Mouse (Mus musculus) midbrain, embryonic 11.5 days (tissue): ENCODE results near the gene Gm49369. TPM values are rescaled to one million over a fixed set of nuclear protein-coding genes. Genes with fewer than 3 reads are reported as not detected.
"Not testable (repeated sequence)": the region's sequence is repeated elsewhere in the genome, so short reads cannot be mapped to it uniquely, and the experiment has no call there.

ENCODE experiments used
- ATAC-seq: fragments of 200-750 bp; cut with Nextera tagmentation; 2 replicates; pipeline ENCODE4 v1.8.0; 2017; ENCODE audit warnings: moderate TSS enrichment, moderate library complexity; ENCODE audit not compliant: low FRiP score
- DNase-seq: peaks from one replicate; pipeline ENCODE4 v3.0.0; 2015; ENCODE audit warnings: low spot score; ENCODE audit errors: missing footprints
- H3K27ac ChIP-seq: fragments of 300-500 bp; sonication (generic); 2 replicates; pipeline ENCODE4 v1.5.1; 2014; ENCODE audit warnings: low read depth, low read length
- H3K27me3 ChIP-seq: fragments of 300-500 bp; sonication (generic); 2 replicates; pipeline ENCODE4 v1.6.1; 2014; ENCODE audit warnings: mild to moderate bottlenecking, low read length, moderate library complexity, mixed read lengths; ENCODE audit not compliant: control insufficient read depth, insufficient read depth
- H3K36me3 ChIP-seq: fragments of 300-500 bp; sonication (generic); 2 replicates; pipeline ENCODE4 v1.6.1; 2014; ENCODE audit warnings: mild to moderate bottlenecking, low read length, moderate library complexity, mixed read lengths; ENCODE audit not compliant: control insufficient read depth, insufficient read depth
- H3K4me1 ChIP-seq: fragments of 300-500 bp; sonication (generic); 2 replicates; pipeline ENCODE4 v1.6.1; 2014; ENCODE audit warnings: low read length; ENCODE audit not compliant: control insufficient read depth, insufficient read depth
- H3K4me2 ChIP-seq: fragments of 300-500 bp; sonication (generic); 2 replicates; pipeline ENCODE4 v1.6.1; 2014; ENCODE audit warnings: mild to moderate bottlenecking, moderate library complexity
- H3K4me3 ChIP-seq: fragments of 300-500 bp; sonication (generic); 2 replicates; pipeline ENCODE4 v1.5.1; 2014; ENCODE audit warnings: low read depth, low read length
- H3K9ac ChIP-seq: fragments of 300-500 bp; sonication (generic); 2 replicates; pipeline ENCODE4 v1.6.1; 2014; ENCODE audit warnings: low read length
- H3K9me3 ChIP-seq: fragments of 300-500 bp; sonication (generic); 2 replicates; pipeline ENCODE4 v1.6.1; 2016; ENCODE audit warnings: low read length; ENCODE audit not compliant: control insufficient read depth
- WGBS: fragments of 180-500 bp; shearing (Covaris S2); extraction: QIAGEN DNeasy Blood & Tissue Kit; methylation state at CpG from one replicate; pipeline ENCODE4 v1.1.7; 2014; 5-methylcytosine and 5-hydroxymethylcytosine counted together
- polyA plus RNA-seq: library from polyadenylated mRNA; unstranded; fragments of >200 nt; fragmentation: Nextera tagmentation; extraction: Ambion mirVana; gene quantifications from 2 replicates; pipeline ENCODE4 v1.2.1, GENCODE M21; 2014

Gm49369 gene
- polyA plus RNA-seq, 1 experiment from 2014 or later = 0.93 TPM

DNA sequence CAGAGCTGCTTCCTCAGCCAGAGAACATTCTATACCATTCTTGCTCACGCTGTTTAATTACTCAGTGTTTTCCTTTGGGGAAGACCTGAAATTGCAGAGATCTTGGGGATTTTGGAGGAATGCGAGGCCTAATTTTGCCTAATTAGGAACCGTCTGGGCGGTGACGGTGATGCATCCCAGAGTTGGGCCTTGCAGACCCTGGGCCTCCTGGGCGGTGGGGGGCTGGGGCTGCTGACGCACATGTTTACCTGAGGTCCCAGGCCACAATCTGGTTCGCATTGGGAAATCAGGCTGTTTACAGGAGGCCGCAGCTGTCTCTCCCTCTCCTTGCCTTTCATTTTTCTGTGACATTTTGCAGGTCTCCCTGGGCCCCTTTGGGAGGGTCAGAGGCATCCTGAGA is 49.7 kb downstream of the Gm49369 start:
- WGBS = 82% methylated on average over 2 of the region's 9 CpGs
- H3K9me3 ChIP-seq, H3K4me3 ChIP-seq, H3K27ac ChIP-seq, H3K36me3 ChIP-seq, DNase-seq, H3K9ac ChIP-seq, H3K27me3 ChIP-seq, H3K4me2 ChIP-seq, ATAC-seq, H3K4me1 ChIP-seq: not testable (repeated sequence)

DNA sequence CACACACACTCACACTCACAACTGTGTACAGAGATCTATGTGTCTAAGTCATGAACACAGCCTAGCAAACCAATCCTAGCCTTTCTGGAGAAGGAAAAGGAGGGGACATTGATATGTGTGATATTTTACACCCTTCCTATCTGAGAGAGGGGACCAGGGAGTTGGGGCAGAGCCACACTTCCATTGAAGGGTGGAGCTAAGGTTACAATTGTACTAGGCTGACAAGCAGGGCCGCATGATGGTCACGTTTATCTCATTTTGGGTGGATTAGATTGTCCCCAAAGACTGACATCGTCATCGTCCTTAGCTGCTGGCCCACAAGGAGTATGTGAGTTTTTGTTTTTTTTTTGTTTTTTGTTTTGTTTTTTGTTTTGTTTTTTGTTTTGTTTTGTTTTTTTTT is 51.2 kb downstream of the Gm49369 start:
- Histone ChIP-seq H3K4me1 (no peaks in the 10 kb centered on the region), H3K9ac (no peak overlapping the region), H3K27ac (no peak overlapping the region), H3K4me2 (no peak overlapping the region), H3K4me3 (no peak overlapping the region), H3K27me3 (no peaks in the 10 kb centered on the region), H3K9me3 (no peaks in the 10 kb centered on the region), H3K36me3 (no peaks in the 10 kb centered on the region)
- no peak for ATAC-seq
- WGBS = 89% methylated on average over 4 of the region's 4 CpGs
- DNase-seq = peak; percentile 39

DNA sequence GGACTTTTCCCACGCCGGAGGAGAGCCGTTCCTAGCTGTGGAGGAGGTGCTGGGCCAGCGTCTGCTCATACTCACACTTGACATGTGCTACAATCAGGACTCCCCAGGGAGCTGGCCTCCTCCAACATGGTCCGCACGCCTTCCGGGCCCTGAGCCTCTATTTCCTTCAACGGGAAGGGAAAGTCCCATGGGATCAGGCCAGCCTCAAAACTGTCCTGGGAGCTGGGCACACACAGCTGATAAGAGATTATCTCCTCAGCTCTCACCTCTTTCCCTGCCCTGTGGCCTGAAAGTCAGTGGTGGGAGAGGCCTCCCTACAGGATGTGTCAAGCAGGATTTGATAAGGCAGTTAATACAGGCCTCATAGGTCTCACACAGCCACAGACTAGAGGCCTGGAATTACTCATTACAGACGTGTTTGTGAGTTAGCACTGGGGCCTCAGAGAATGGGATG is 52.2 kb downstream of the Gm49369 start:
- H3K9ac ChIP-seq = no peak overlapping the region
- no peaks in the 10 kb centered on the region for H3K36me3 ChIP-seq
- WGBS = 84% methylated on average over 9 of the region's 9 CpGs
- no peaks in the 10 kb centered on the region for H3K9me3 ChIP-seq
- ATAC-seq (no peak), DNase-seq (peak; percentile 73)
- H3K4me1 ChIP-seq = no peaks in the 10 kb centered on the region
- H3K4me2 ChIP-seq = no peak overlapping the region
- H3K27me3 ChIP-seq = no peaks in the 10 kb centered on the region
- no peak overlapping the region for H3K27ac ChIP-seq
- H3K4me3 ChIP-seq = no peak overlapping the region

GRCm38 (mm10) chr7:142328507-142328906 is 54.0 kb downstream of the Gm49369 start:
- DNase-seq = peak; percentile 88

DNA sequence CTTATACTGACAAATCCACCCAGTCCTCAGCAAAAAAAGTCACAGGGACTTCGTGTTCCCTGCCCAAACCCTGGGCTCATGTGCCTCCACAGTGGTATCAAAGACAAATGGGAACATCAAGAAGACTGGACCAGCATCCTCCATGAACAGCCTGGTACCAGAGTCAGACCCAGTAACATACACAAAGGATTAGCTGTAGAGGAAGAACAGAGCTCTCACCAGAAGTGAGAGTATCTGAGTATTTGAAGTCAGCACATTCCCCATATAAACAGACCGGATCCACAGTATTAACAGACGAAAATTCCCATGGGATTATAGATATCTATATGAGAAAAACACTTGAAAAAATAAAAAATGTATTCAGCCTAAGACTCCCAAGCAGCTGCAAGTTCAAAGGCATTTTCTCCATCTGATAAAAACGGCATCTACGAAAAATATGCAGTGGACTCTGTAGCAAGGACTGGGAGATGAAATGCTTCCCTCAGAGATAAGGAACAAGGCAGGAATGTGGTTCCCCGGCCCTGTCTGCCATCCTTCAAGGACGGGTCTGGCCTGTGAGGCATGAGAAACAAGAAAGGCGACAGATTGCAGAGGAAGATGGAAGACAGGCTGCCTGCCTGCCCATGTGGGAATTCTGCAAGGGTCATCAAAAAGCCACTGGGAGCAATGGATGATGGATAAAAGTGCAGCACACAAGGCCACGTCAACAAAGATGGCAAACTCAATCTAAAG is 55.6 kb downstream of the Gm49369 start:
- no peak overlapping the region for H3K27ac ChIP-seq
- DNase-seq = peak; percentile 14
- H3K27me3 ChIP-seq = no peaks in the 10 kb centered on the region
- no peaks in the 10 kb centered on the region for H3K36me3 ChIP-seq
- ATAC-seq = no peak
- 75% methylated on average over 9 of the region's 9 CpGs for WGBS
- H3K9ac ChIP-seq = no peak overlapping the region
- H3K4me1 ChIP-seq = no peaks in the 10 kb centered on the region
- no peak overlapping the region for H3K4me3 ChIP-seq
- no peak overlapping the region for H3K4me2 ChIP-seq
- H3K9me3 ChIP-seq = no peaks in the 10 kb centered on the region

More at GRCm38 (mm10) chr7:142328507-142328906, 54.0 kb downstream of the Gm49369 start:
- no peak overlapping the region for H3K4me3 ChIP-seq
- H3K4me2 ChIP-seq = no peak overlapping the region
- no peak for ATAC-seq
- H3K4me1 ChIP-seq = no peaks in the 10 kb centered on the region
- H3K27ac ChIP-seq = no peak overlapping the region
- no peaks in the 10 kb centered on the region for H3K27me3 ChIP-seq
- no peak overlapping the region for H3K9ac ChIP-seq
- H3K36me3 ChIP-seq = no peaks in the 10 kb centered on the region
- WGBS = 59% methylated on average over 3 of the region's 3 CpGs
- H3K9me3 ChIP-seq = no peaks in the 10 kb centered on the region

DNA sequence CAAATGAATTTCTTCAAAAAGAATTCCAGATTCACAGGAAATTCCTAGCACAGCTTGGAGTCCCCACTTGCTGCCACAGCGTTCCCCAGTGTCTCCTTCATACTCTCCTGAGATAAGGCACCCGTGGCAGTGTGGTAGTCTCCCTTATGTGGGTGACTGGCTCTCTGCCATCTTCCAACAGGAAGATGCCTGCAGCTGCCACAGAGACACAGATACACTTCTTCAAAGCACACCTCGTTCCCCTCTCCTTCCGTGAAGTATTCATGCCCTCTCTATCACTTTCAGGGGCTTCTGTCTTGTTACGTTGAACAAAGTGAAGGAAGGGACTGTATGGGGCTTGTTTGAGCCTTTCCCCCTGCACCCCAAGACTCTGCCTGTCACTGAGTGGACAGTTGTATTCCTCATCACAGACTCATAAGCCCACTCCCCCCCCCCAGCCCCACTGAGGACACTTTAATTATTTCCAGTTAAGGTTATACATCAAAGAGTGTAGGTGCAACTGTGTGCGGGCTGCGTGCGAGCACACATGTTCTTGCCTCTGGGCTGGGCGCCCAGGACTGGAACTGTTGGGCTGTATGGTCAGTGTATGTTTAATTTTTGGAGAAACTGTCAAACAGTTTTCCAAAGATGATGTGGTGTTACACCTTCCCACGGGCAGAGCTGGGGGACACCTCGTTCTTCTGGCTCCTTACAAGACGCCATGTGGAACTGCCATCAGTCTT is 58.9 kb downstream of the Gm49369 start:
- Histone ChIP-seq H3K27ac (no peak overlapping the region), H3K4me1 (no peaks in the 10 kb centered on the region), H3K4me2 (no peak overlapping the region), H3K36me3 (no peaks in the 10 kb centered on the region), H3K27me3 (no peaks in the 10 kb centered on the region), H3K4me3 (no peak overlapping the region), H3K9ac (no peak overlapping the region), H3K9me3 (no peaks in the 10 kb centered on the region)
- 89% methylated on average over 12 of the region's 12 CpGs for WGBS
- ATAC-seq (no peak), DNase-seq (peak; percentile 67)

DNA sequence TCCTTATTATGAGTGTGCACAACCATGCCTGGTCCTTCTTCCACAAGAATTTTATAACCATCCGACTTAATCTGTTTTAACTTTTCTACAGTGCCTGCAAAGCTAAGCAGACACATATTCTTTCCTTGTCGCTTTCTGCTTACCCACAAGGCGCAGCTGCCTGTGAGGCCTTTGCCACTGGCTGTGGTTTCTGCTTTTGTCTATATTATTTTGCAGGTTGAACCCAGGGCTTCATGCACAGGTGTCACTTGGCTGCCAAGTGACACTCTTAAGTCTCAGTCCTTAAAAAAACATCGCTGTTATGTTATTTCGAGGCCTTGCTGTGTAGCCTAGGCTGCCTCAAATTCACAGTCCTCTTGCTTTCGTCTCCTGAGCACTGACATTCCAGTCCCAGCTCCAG is 59.8 kb downstream of the Gm49369 start:
- Histone ChIP-seq H3K4me3 (no peak overlapping the region), H3K27ac (no peak overlapping the region), H3K27me3 (no peaks in the 10 kb centered on the region), H3K4me1 (no peaks in the 10 kb centered on the region), H3K9ac (no peak overlapping the region), H3K36me3 (no peaks in the 10 kb centered on the region), H3K9me3 (no peaks in the 10 kb centered on the region), H3K4me2 (no peak overlapping the region)
- WGBS = 86% methylated on average over 6 of the region's 6 CpGs
- ATAC-seq (no peak), DNase-seq (no peak)

- ATAC-seq, DNase-seq, H3K9me3 ChIP-seq, H3K27ac ChIP-seq, H3K36me3 ChIP-seq, H3K4me1 ChIP-seq, H3K4me3 ChIP-seq, H3K9ac ChIP-seq, H3K27me3 ChIP-seq, H3K4me2 ChIP-seq: not testable (repeated sequence)
- 54% methylated on average over 4 of the region's 10 CpGs for WGBS
Observed at GRCm38 (mm10) chr7:142321637-142322306, 60.7 kb downstream of the Gm49369 start.
